Mouse (Mus musculus) Patski (cell line): ENCODE data around the gene Slc38a11. TPM values are rescaled to one million over a fixed set of nuclear protein-coding genes. Genes with fewer than 3 reads are reported as not detected.
A peak's percentile ranks its signal among the peaks of the same experiment; 100 is the strongest.

Experiments
- ATAC-seq: fragments of 100-300 bp; one replicate; pipeline ENCODE4 v1.8.0; 2021
- CTCF ChIA-PET: fragments of 350-600 bp; sonication (Branson Sonifier 250); formaldehyde crosslinking; loops from one replicate; lab custom pipeline; 2022; ENCODE audit warnings: inconsistent platforms; lab: Charles Lee
- POLR2A ChIA-PET: fragments of 350-600 bp; sonication (Branson Sonifier 250); formaldehyde crosslinking; loops from one replicate; lab custom pipeline; 2022; ENCODE audit warnings: antibody characterized with exemption, inconsistent platforms; lab: Charles Lee
- DNase-seq: peaks from one replicate; pipeline ENCODE4 v3.0.0-alpha.2; 2011; ENCODE audit warnings: low read depth, low spot score
- H3K27me3 ChIP-seq: fragments of 371-371 bp; one replicate; pipeline ENCODE4 v1.5.1; 2021
- CTCF ChIP-seq: fragments of 100-300 bp; IDR thresholded peaks from one replicate; pipeline ENCODE4 v1.5.1; 2021
- in situ Hi-C: fragments of 300-500 bp; cut with MboI; formaldehyde crosslinking; loops from 3 replicates; pipeline ENCODE4 v1.11.1; 2018; ENCODE audit warnings: low pct_unique_long_range_greater_than_20kb, mixed read lengths
- polyA plus RNA-seq: library from polyadenylated mRNA; unstranded; gene quantifications from one replicate; pipeline ENCODE4 v1.2.3, GENCODE M21; 2021

The Slc38a11 gene
- polyA plus RNA-seq, 1 experiment from 2014 or later = not detected

GRCm38 (mm10) chr2:65336608-65337007, 27.2 kb downstream of the Slc38a11 start:
- no peaks in the 10 kb centered on the region for H3K27me3 ChIP-seq
- ChIA-PET POLR2A (no interaction called here), CTCF (interaction anchor here (0.9 to 2.0 kb wide), 3 partner anchors 182 to 189 kb away, joined by 3 to 12 read pairs (median 3); no protein-coding TSS in a partner anchor)
- ATAC-seq (no peak), DNase-seq (no peak)
- in situ Hi-C loops = loop anchor here (10.0 kb wide), 1 partner anchor 372 kb away; no protein-coding TSS in a partner anchor
- no peak for TF ChIP-seq CTCF

GRCm38 (mm10) chr2:65334091-65334490, 29.7 kb downstream of the Slc38a11 start:
- TF ChIP-seq CTCF = no peak
- DNase-seq (no peak), ATAC-seq (no peak)
- no peaks in the 10 kb centered on the region for H3K27me3 ChIP-seq
- in situ Hi-C loops = loop anchor here (5.0 to 10.0 kb wide), 3 partner anchors 92 to 369 kb away; no protein-coding TSS in a partner anchor
- CTCF ChIA-PET = no interaction called here
- POLR2A ChIA-PET = no interaction called here

- POLR2A ChIA-PET = interaction anchor here (0.7 to 1.6 kb wide), 2 partner anchors 93 to 826 kb away, joined by 3 read pairs; no protein-coding TSS in a partner anchor
- DNase-seq (peak; percentile 10), ATAC-seq (peak; percentile 67)
- in situ Hi-C loops = loop anchor here (5.0 to 10.0 kb wide), 3 partner anchors 89 to 367 kb away; no protein-coding TSS in a partner anchor
- no peaks in the 10 kb centered on the region for H3K27me3 ChIP-seq
- TF ChIP-seq CTCF = peak; percentile 83
- CTCF ChIA-PET = interaction anchor here (0.7 to 3.0 kb wide), 16 partner anchors 9 to 383 kb away, joined by 3 to 20 read pairs (median 4); no protein-coding TSS in a partner anchor
Observed at GRCm38 (mm10) chr2:65331321-65331720, 32.5 kb downstream of the Slc38a11 start.

- no peaks in the 10 kb centered on the region for H3K27me3 ChIP-seq
- in situ Hi-C loops = no loop called here
- TF ChIP-seq CTCF = no peak
- no peak for ATAC-seq
- ChIA-PET CTCF (interaction anchor here (1.4 kb wide), 1 partner anchor 9 kb away, joined by 4 read pairs; no protein-coding TSS in a partner anchor), POLR2A (no interaction called here)
- DNase-seq = no peak
Observed at GRCm38 (mm10) chr2:65321998-65322754, 41.7 kb downstream of the Slc38a11 start.

GRCm38 (mm10) chr2:65320975-65321374, 42.9 kb downstream of the Slc38a11 start:
- H3K27me3 ChIP-seq = no peaks in the 10 kb centered on the region
- ATAC-seq (no peak), DNase-seq (no peak)
- in situ Hi-C loops = no loop called here
- POLR2A ChIA-PET = interaction anchor here (0.6 kb wide), 1 partner anchor 273 kb away, joined by 4 read pairs; no protein-coding TSS in a partner anchor
- CTCF ChIA-PET = no interaction called here
- TF ChIP-seq CTCF = no peak

- ATAC-seq = no peak
- H3K27me3 ChIP-seq = no peaks in the 10 kb centered on the region
- in situ Hi-C loops = no loop called here
- no peak for TF ChIP-seq CTCF
- CTCF ChIA-PET = interaction anchor here (2.1 kb wide), 1 partner anchor 12 kb away, joined by 7 read pairs; no protein-coding TSS in a partner anchor
- POLR2A ChIA-PET = no interaction called here
- no peak for DNase-seq
Observed at GRCm38 (mm10) chr2:65316721-65317120, 47.1 kb downstream of the Slc38a11 start.

- H3K27me3 ChIP-seq = no peaks in the 10 kb centered on the region
- in situ Hi-C loops = no loop called here
- POLR2A ChIA-PET = interaction anchor here (1.0 kb wide), 1 partner anchor 9 kb away, joined by 3 read pairs; no protein-coding TSS in a partner anchor
- DNase-seq (no peak), ATAC-seq (no peak)
- CTCF ChIA-PET = no interaction called here
- TF ChIP-seq CTCF = no peak
Observed at GRCm38 (mm10) chr2:65311250-65311649, 52.6 kb downstream of the Slc38a11 start.

- peaks cover 4% of the 10 kb centered on the region for H3K27me3 ChIP-seq
- in situ Hi-C loops = no loop called here
- DNase-seq (no peak), ATAC-seq (no peak)
- TF ChIP-seq CTCF = no peak
- POLR2A ChIA-PET = no interaction called here
- CTCF ChIA-PET = no interaction called here
Observed at GRCm38 (mm10) chr2:65296541-65296940, 67.3 kb downstream of the Slc38a11 start.

- CTCF ChIA-PET = no interaction called here
- TF ChIP-seq CTCF = no peak
- POLR2A ChIA-PET = no interaction called here
- in situ Hi-C loops = no loop called here
- peaks cover 4% of the 10 kb centered on the region for H3K27me3 ChIP-seq
- no peak for DNase-seq
- ATAC-seq = no peak
Observed at GRCm38 (mm10) chr2:65294092-65294491, 69.7 kb downstream of the Slc38a11 start.

GRCm38 (mm10) chr2:65293411-65293810, 70.4 kb downstream of the Slc38a11 start:
- no peak for TF ChIP-seq CTCF
- ChIA-PET CTCF (interaction anchor here (2.2 kb wide), 1 partner anchor 10 kb away, joined by 11 read pairs; no protein-coding TSS in a partner anchor), POLR2A (no interaction called here)
- ATAC-seq (no peak), DNase-seq (no peak)
- H3K27me3 ChIP-seq = peaks cover 4% of the 10 kb centered on the region
- in situ Hi-C loops = no loop called here

GRCm38 (mm10) chr2:65289721-65290120, 74.1 kb downstream of the Slc38a11 start:
- CTCF ChIA-PET = interaction anchor here (1.5 kb wide), 1 partner anchor 14 kb away, joined by 3 read pairs; no protein-coding TSS in a partner anchor
- in situ Hi-C loops = no loop called here
- DNase-seq = no peak
- no peak for ATAC-seq
- no peaks in the 10 kb centered on the region for H3K27me3 ChIP-seq
- POLR2A ChIA-PET = no interaction called here
- TF ChIP-seq CTCF = no peak
